Mouse (Mus musculus): ENCODE results near the gene Fbln2. TPM values are rescaled to one million over a fixed set of nuclear protein-coding genes. Genes with fewer than 3 reads are reported as not detected.

Fbln2 gene
- polyA plus RNA-seq, 2 experiments from 2014 or later, result 0.48 TPM; not detected in 1

Other genes with a start within 250 kb of the Fbln2 start
- 10 to 100 TPM in 1 of 2 experiments, 1 to 10 TPM in 1; 6.7 to 10.2 TPM for gene Iqsec1, start 223.8 kb upstream of the Fbln2 start, polyA plus RNA-seq (2017; shearing (Covaris generic))
- gene Nup210, start 95.6 kb upstream of the Fbln2 start, polyA plus RNA-seq (2017; shearing (Covaris generic)), result 10 to 100 TPM; 61.6 to 82.1 TPM
- 1 to 10 TPM in 1 of 2 experiments, under 1 TPM in 1; 0.54 to 1.3 TPM for gene Hdac11, start 55.8 kb upstream of the Fbln2 start, polyA plus RNA-seq (2017; shearing (Covaris generic))
- not detected for gene Wnt7a, start 198.9 kb downstream of the Fbln2 start, polyA plus RNA-seq (2017; shearing (Covaris generic))